Mouse (Mus musculus): ENCODE measurements around the gene Tmem178b. TPM values are rescaled to one million over a fixed set of nuclear protein-coding genes. Genes with fewer than 3 reads are reported as not detected.
A peak's percentile ranks its signal among the peaks of the same experiment; 100 is the strongest.

Tmem178b gene
- total RNA-seq, 2 experiments from 2014 or later = 5.8 to 6.0 TPM

GRCm38 (mm10) chr6:40015185-40015584, 142.1 kb downstream of the Tmem178b start:
- no peak for DNase-seq (ENCODE audit: low spot score in 2 of 2)

GRCm38 (mm10) chr6:40015711-40016460, 142.8 kb downstream of the Tmem178b start:
- DNase-seq (ENCODE audit: low spot score in 2 of 2) = no peak

- no peak for DNase-seq (ENCODE audit: low spot score in 2 of 2)
Observed at GRCm38 (mm10) chr6:40019396-40019795, 146.3 kb downstream of the Tmem178b start.

GRCm38 (mm10) chr6:40023592-40024335, 150.7 kb downstream of the Tmem178b start:
- DNase-seq (ENCODE audit: low spot score in 2 of 2) = no peak

GRCm38 (mm10) chr6:40024336-40024934, 151.4 kb downstream of the Tmem178b start:
- no peak for DNase-seq (ENCODE audit: low spot score in 2 of 2)

GRCm38 (mm10) chr6:40032901-40033300, 159.8 kb downstream of the Tmem178b start:
- DNase-seq (ENCODE audit: low spot score in 2 of 2) = no peak

- DNase-seq (ENCODE audit: low spot score in 2 of 2) = no peak
Observed at GRCm38 (mm10) chr6:40033935-40034334, 160.9 kb downstream of the Tmem178b start.

- no peak for DNase-seq (ENCODE audit: low spot score in 2 of 2)
Observed at GRCm38 (mm10) chr6:40048969-40049908, 176.2 kb downstream of the Tmem178b start.

GRCm38 (mm10) chr6:40049909-40050484, 176.9 kb downstream of the Tmem178b start:
- DNase-seq (ENCODE audit: low spot score in 2 of 2) = no peak

- DNase-seq (ENCODE audit: low spot score in 2 of 2) = no peak
Observed at GRCm38 (mm10) chr6:40051698-40052097, 178.6 kb downstream of the Tmem178b start.

- no peak for DNase-seq (ENCODE audit: low spot score in 2 of 2)
Observed at GRCm38 (mm10) chr6:40052593-40052992, 179.5 kb downstream of the Tmem178b start.

GRCm38 (mm10) chr6:40059466-40059865, 186.4 kb downstream of the Tmem178b start:
- DNase-seq (ENCODE audit: low spot score in 2 of 2) = no peak

GRCm38 (mm10) chr6:40061327-40062189, 188.5 kb downstream of the Tmem178b start:
- no peak for DNase-seq (ENCODE audit: low spot score in 2 of 2)

GRCm38 (mm10) chr6:40062190-40062501, 189.1 kb downstream of the Tmem178b start:
- DNase-seq (ENCODE audit: low spot score in 2 of 2) = no peak

GRCm38 (mm10) chr6:40063438-40063837, 190.4 kb downstream of the Tmem178b start:
- no peak for DNase-seq (ENCODE audit: low spot score in 2 of 2)

- DNase-seq (ENCODE audit: low spot score in 2 of 2) = no peak
Observed at GRCm38 (mm10) chr6:40063899-40064298, 190.8 kb downstream of the Tmem178b start.

GRCm38 (mm10) chr6:40064342-40064741, 191.3 kb downstream of the Tmem178b start:
- DNase-seq (ENCODE audit: low spot score in 2 of 2) = no peak

GRCm38 (mm10) chr6:40068467-40068866, 195.4 kb downstream of the Tmem178b start:
- DNase-seq (ENCODE audit: low spot score in 2 of 2) = no peak

GRCm38 (mm10) chr6:40071007-40071406, 197.9 kb downstream of the Tmem178b start:
- DNase-seq (ENCODE audit: low spot score in 2 of 2) = peak in 1 of 2 experiments; percentile 22

- DNase-seq (ENCODE audit: low spot score in 2 of 2) = no peak
Observed at GRCm38 (mm10) chr6:40076089-40076488, 203.0 kb downstream of the Tmem178b start.
